Mouse (Mus musculus) heart, postnatal 0 days (tissue): ENCODE data around the gene Ddrgk1.

Experiments
- CTCF ChIP-seq: IDR thresholded peaks from 2 replicates; pipeline ENCODE4 v1.5.1; 2016; ENCODE audit warnings: antibody characterized with exemption, control low read depth, low read depth
- EP300 ChIP-seq: IDR thresholded peaks from 2 replicates; pipeline ENCODE4 v1.6.1; 2016; ENCODE audit warnings: antibody characterized with exemption, low read depth

GRCm38 (mm10) chr2:130645198-130645597 is 19.3 kb downstream of the Ddrgk1 start:
- no peak for TF ChIP-seq CTCF
- TF ChIP-seq EP300: no peak
